Mouse (Mus musculus) neural tube, embryonic 10.5 days (tissue): ENCODE measurements around the gene Rap1a.

Experiments used
- DNase-seq: peaks from one replicate; pipeline ENCODE4 v3.0.0-alpha.2; 2017; ENCODE audit warnings: low spot score; ENCODE audit errors: extremely low spot score

Gene Rap1a

GRCm38 (mm10) chr3:105763132-105763851 is 37.8 kb downstream of the Rap1a start:
- no peak for DNase-seq

DNA sequence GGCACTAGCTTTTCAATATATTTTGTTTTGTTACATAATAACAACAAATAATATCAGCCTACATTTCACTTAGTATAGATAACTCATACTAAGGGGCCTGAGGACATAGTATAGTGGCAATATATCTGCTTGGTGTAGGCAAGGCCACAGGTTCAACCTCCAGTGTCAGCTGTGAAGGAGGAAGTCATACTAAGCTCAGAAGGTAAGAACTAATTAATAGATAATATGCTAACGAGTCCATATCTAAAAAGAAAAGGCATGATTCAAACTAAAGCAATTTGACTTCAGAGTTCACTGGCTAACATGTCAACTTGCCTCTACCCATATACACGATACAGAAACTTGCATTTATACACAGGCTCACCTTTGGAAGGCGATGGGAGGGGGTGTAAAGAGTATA is 41.1 kb downstream of the Rap1a start:
- no peak for DNase-seq

- no peak for DNase-seq
Observed at GRCm38 (mm10) chr3:105758658-105759057, 42.5 kb downstream of the Rap1a start.

DNA sequence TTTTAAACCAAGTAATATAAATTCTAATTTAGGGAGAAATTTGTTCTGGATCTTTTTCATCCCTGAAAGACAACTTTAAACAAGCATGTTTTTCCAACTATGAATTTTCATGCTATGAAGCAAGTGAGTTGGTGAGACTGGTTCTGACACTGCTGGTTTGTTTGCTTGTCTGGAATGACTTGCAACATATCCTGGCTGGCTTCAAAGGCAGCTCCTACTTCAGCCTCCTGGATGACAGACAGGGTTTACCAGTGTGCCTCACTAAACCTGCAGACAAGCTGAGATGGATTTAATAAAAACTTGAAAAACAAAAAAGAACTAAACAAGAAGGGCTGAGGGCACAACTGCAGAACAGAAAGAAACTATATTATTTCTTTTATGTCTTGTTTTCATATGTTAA is 43.0 kb downstream of the Rap1a start:
- DNase-seq = no peak

- no peak for DNase-seq
Observed at GRCm38 (mm10) chr3:105757323-105758083, 43.6 kb downstream of the Rap1a start.

DNA sequence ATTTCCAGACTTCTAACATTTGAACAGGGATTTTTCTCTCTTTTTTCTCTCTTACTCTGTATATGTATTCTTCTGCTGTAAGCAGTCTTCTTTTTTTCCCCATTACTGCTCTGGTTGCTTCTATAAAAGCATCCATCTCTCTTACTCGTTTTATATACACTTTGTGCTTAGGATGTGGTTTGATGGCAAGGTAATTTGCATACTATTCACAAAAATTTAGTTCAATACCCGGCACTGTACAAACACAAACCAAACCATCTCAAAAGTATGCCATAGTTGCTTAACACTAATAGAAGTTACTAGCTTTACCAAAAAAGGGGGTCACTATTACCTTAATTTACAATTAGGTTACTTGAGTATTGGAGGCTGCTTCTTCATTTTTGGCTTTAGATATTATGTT is 44.6 kb downstream of the Rap1a start:
- DNase-seq = no peak

DNA sequence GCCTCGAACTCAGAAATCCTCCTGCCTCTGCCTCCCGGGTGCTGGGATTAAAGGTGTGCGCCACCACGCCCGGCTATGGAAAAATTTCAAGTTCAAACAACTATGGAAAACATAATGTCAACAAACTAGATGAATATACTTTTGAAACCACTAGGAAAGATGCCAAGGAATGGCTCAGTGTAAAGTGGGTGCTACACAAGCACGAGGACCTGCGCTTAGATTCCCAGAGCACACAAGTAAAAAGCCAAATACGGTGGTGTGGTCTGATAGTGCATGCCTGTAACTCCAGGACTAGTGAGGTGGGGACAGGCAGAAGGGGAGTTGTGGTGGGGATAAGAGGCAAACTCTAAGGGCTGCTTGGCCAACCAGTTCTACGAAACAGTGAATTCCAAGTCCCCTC is 46.0 kb downstream of the Rap1a start:
- no peak for DNase-seq

- DNase-seq = no peak
Observed at GRCm38 (mm10) chr3:105754184-105754583, 47.0 kb downstream of the Rap1a start.

DNA sequence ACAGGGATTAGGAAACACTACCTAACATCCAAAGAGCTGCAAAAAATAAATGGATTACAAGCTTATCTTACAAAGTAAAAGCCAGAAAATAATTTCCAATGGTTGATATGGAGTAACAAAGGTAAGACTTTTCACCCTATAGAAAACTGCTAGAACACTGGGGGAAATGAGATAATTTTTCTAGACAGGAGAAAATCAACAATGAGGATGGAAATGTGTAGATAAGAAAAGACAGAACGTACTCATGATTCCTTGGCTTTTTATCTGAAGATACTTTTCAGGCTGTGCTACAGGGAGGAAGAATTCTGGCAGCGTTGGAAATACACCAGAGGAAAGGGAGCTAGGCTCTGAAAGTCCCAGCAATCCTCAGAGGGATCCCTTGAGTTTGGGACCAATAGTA is 50.3 kb downstream of the Rap1a start:
- DNase-seq = no peak

DNA sequence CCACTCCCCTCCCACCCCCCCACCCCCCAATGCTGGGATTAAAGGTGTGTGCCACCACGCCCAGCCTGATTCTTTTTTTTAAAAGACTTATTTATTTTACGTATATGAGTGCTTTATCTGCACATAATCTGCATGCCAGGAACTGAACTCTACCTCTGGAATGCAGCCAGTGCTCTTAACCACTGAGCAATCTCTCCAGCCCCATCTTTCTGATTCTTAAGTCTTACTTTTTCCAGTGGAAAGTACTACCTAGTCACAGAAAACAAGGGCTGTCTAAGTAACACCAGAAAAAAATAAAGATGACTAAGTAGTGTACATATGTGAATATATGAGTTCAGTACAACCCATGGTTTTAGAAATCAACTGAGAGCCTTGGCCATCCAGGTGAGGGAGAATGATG is 54.6 kb downstream of the Rap1a start:
- DNase-seq = no peak

GRCm38 (mm10) chr3:105737666-105738065 is 63.5 kb downstream of the Rap1a start:
- no peak for DNase-seq

DNA sequence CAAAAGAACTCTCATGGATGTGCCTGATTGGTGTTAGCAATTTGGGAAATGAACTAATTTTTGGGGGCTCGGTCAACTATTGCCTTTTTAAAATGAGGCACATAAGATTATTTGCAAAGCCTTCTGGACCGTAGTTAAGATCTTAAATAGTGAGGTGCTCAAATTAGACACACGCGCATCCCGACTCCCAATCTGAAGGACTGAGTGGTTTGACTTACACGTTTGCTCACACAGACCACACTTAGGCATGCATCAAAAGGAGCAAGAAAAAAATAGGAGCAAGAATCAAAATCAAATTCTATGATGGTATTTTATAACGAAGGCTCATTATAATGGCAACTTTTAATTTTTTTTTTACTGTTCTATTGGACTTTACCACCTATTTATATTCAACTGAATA is 64.1 kb downstream of the Rap1a start:
- DNase-seq = no peak

DNA sequence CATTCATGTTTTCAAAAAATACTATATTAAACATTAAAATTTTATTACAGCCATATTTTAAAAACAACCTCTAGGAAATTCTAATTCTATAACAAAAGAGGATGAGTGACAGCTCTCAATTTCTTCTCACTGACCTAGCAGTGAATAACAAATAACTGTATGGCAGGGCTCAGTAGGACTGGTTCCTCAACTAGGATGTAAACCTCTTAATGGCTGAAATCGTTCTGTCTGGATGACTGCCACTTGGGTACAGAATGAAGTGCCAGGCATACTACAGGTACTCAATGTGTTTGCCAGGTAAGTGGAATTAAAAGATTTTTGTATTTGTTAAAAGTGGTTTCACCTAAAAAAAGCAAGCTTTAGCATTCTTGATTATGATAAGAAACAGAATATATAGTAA is 65.0 kb downstream of the Rap1a start:
- DNase-seq = no peak

DNA sequence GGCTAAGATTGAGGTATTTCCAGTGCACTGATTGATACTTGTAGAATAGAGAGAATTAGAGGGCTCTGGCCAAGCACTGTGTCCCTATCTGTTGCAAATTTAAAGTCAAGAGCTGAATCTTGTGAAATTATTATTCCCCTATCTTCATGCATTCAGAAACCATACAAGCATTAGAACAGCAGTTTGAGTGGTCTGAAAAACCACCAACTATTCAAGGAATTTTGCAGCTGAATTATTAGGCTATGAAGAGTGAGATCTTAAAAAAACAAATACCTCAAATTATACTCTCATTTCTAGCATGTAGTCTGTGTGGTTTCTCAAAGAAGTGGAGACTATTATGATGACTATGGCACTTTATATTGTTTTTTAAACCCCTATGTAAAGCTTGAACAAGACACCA is 65.9 kb downstream of the Rap1a start:
- no peak for DNase-seq

DNA sequence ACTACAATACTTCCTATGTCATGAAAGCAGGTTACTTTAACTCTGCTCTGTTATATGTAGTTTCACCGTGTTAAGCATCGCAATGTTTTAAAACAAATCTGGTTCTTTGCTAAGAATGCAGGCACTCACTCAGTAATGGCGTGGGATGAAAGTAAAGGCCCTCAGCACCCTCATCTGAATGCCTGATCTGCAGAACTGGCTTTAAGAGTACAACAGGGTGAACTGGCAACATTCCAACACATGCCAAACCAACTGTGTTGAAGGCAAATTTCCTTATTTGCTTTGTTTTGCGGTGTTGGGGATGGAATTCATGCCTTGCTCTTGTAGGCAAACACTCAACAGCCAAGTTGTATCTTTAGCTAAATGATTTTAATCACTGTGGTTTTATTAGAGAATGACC is 67.6 kb downstream of the Rap1a start:
- no peak for DNase-seq

DNA sequence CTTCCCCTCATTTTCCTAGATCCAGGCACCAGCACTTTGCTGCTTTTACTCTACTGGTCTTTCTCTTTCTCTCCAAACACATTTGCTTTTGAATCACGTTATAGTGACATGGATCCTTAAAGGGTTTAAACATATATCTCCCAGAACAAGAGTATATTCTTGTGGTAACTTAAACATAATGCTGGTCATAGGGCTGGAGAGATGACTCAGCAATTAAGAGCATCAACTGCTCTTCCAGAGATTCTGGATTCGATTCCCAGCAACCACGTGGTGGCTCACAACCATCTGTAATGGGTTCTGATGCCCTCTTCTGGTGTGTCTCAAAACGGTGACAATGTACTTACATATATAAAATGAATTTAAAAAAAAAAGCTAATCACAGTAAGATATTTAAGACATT is 68.8 kb downstream of the Rap1a start:
- DNase-seq = no peak

DNA sequence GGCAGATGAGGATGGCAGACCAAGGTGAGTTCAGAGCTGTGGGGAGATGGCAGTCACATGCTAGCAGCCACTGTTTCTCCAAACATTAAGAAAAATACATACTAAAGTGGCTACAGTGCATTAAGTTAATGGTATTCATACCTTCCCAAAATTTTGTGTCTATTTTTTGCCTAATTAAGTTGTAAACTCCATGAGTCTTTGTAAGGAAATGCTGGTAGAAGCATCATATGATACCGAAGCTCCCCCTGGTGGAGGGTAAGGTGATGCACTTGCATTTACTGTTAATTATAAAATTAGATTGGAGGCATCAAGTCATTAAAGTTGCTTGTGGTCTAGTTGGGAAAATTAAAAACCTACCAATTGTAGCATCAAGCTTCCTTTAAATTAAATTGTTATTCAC is 75.1 kb downstream of the Rap1a start:
- DNase-seq = no peak

- no peak for DNase-seq
Observed at GRCm38 (mm10) chr3:105722510-105722909, 78.6 kb downstream of the Rap1a start.

- no peak for DNase-seq
Observed at GRCm38 (mm10) chr3:105721681-105722201, 79.4 kb downstream of the Rap1a start.

DNA sequence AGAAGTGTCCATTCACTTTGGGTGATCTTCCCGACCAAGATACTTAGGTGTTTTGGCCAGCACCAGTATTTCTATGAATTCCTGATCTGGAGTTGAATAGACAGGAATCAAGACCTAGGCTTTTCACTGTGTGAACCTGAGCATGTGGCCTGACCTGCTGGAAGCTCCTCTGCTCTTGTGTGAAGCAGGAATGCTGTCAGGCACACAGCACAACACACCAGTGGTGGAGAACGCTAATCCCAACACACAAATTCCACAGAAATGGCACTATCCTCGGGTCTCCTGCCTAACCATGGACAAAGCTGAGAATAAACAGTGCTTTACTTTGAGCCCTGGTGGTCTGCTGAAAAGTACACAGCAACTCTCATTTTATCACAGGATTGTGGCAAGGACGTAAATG is 80.6 kb downstream of the Rap1a start:
- DNase-seq = no peak

DNA sequence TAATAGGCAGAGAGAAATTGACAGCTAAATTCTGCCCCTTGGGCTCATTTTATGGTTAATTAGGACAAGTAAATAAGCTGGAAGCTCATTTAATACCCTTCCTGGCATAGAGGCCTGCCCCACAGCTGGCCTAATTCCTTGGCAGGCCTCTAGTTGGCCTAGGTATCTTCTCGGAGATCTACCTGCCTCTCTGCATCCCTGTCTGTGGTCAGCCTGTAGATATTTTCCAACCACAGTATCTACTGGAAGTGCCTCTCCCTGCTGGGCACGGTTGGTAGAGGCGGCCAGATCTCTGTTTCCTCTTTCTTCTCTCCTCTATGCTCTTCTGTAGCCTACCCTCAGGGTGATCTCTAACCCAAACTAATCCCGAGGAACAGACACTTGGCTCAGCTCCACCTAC is 81.2 kb downstream of the Rap1a start:
- DNase-seq = no peak

DNA sequence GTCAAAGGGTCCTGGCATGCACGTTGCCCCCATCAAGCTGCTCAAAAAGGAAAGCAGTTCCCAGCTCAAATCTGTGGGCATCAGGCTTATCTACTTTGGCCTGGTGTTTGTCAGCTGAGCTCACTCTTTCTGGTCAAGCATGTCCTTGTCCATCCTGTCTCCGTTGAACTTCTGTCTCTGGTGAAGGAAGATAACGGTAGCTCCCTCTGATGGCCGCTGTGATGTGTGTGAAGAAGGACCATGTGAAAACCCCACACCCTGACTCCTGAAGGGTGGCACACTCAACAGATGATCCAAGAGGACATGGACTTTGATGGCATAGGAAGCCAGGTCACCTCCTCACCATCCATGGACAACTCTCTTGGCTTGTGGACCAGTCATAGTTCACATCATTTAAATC is 82.4 kb downstream of the Rap1a start:
- DNase-seq = no peak
